Mouse (Mus musculus) T-cell, adult 2 months (primary cell): ENCODE data around the gene Hprt.
"Not testable (repeated sequence)": the region's sequence is repeated elsewhere in the genome, so short reads cannot be mapped to it uniquely, and the experiment has no call there.

ENCODE experiments used
- DNase-seq: peaks from one replicate; pipeline ENCODE4 v3.0.0; 2022; ENCODE audit warnings: low spot score

Gene Hprt

DNA sequence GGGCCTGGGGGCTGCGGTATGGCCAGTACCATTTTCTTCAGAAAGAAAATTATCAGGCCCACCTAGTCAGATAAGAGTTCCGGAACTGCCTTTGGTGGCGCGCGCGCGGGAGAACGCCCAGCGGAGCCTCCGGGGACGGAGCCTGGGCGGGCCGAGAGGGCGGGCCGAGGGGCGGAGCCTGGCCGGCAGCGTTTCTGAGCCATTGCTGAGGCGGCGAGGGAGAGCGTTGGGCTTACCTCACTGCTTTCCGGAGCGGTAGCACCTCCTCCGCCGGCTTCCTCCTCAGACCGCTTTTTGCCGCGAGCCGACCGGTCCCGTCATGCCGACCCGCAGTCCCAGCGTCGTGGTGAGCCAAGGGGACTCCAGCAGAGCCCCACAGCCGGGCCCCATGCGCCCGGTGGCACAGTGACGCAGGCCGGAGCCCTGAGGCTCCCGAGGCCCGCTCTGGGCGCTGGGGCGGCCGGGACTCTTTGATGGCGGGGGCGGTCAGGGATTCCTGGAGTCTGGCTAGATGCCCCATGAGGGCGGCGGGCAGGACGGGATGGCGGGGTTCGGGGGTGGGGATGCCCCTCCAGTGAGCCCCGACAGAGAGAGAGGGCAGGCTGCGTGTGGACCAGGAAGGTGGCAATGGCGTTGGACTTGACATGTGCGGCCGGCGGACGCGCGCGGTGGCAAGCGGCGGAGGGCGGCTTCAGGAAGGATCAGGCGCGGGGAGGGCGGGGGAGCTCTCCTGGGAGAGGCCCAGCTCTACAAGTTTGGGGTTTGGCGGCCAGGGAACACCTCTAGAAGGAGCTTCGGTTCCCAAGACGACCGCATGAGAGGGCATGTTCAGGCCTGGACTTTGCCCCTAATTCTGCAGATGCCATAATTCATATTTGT is at the start of gene Hprt:
Hprt (plus strand) TSS at position 233 of the 879 bp plus-strand sequence.
- DNase-seq = peak; percentile 89

GRCm38 (mm10) chrX:52945509-52945908 is 42.4 kb upstream of the Hprt start:
- DNase-seq = no peak

GRCm38 (mm10) chrX:52949713-52950112 is 38.2 kb upstream of the Hprt start:
- DNase-seq = peak; percentile 18

DNA sequence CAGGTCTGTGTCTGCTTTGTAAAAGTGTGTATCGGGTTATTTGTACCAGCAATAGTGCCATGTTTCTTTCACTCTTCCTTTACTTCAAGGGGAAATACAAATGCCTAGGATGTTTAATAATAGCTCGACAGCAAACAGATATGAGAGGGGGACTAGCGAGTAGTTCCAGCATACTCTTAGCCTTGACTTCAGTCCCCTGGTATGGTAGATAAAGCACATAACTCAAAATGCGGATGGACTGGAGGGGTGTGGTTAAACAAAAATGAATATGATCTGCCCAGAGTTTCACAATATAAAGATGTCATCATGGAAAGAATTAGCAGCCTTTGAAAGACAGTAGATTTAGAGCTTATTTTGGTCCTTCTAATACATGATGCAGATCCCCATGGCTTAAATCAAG is 31.0 kb upstream of the Hprt start:
- DNase-seq = no peak

- no peak for DNase-seq
Measured at GRCm38 (mm10) chrX:52961559-52962110, 26.3 kb upstream of the Hprt start.

DNA sequence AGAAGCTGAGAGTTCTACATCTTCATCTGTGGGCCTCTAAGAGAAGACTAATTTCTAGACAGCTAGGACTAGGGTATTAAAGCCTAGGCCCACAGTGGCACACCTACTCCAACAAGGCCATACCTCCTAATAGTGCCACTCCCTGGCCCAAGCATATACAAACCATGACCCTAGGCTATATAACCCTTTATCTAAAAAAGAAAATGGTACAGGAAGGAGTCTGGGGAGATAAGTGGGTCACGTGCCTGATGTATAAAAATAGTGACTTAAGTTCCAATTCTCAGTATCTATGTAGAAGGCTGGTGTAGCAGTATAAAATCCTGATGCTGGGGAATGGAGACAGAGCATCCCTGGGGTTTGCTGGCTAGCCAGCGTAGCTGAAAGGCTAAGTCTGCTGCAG is 22.8 kb upstream of the Hprt start:
- DNase-seq = no peak

- no peak for DNase-seq
Measured at GRCm38 (mm10) chrX:52971211-52972006, 16.5 kb upstream of the Hprt start.

- DNase-seq = no peak
Measured at GRCm38 (mm10) chrX:52972129-52972528, 15.8 kb upstream of the Hprt start.

GRCm38 (mm10) chrX:52972680-52973079 is 15.3 kb upstream of the Hprt start:
- no peak for DNase-seq

GRCm38 (mm10) chrX:52978576-52978975 is 9.4 kb upstream of the Hprt start:
- no peak for DNase-seq

- no peak for DNase-seq
Measured at GRCm38 (mm10) chrX:52981378-52981777, 6.6 kb upstream of the Hprt start.

DNA sequence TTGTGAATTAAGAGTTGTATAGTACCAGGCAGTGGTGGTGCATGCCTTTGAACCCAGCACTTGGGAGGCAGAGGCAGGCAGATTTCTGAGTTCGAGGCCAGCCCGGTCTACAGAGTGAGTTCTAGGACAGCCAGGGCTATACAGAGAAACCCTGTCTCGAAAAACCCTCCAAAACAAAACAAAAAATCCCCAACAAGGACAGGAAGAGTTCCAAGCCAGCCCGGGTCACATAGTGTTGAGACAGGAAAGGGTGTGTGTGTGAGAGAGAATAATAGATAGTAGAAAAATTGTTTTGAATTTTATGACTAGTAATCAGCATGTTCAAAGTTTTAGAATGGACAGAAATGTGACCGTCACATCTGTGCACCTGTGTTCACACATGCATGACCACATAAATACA is 6.8 kb downstream of the Hprt start:
- not testable (repeated sequence) for DNase-seq

DNA sequence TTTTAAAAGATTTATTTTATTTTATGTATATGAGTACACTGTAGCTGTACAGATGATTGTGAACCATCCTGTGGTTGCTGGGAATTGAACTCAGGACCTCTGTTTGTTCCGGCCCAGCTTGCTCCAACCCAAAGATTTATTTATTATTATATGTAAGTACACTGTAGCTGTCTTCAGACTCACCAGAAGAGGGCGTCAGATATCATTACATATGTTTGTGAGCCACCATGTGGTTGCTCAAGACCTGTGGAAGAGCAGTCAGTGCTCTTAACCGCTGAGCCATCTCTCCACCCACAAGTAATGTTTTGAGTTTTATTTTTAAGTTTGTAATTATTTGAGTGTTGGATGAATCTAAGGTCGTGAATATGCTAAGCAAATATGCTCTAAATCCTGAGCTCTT is 16.9 kb downstream of the Hprt start:
- DNase-seq = peak; percentile 16

GRCm38 (mm10) chrX:53006062-53006461 is 18.1 kb downstream of the Hprt start:
- DNase-seq = peak; percentile 29

DNA sequence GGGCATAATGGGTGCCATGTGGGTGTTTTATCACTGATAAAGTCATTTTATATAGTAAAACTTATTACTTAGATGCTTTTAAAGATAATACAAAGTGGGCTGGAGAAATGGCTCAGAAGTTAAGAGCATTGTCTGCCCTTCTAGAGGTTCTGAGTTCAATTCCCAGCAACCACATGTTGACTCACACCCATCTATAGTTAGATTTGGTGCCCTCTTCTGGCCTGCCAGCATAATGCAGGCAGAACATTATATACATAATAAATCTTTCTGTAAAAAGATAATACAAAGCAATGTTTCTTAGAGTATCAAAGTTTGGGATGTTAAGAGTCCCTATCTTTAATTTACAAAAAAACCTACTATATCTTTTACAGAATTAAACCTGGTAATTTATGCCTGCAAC is 27.6 kb downstream of the Hprt start:
- DNase-seq = no peak

- DNase-seq = no peak
Measured at GRCm38 (mm10) chrX:53023021-53023420, 35.1 kb downstream of the Hprt start.

GRCm38 (mm10) chrX:53024268-53024667 is 36.3 kb downstream of the Hprt start:
- DNase-seq = not testable (repeated sequence)

GRCm38 (mm10) chrX:53025471-53026223 is 37.7 kb downstream of the Hprt start:
- DNase-seq = no peak

DNA sequence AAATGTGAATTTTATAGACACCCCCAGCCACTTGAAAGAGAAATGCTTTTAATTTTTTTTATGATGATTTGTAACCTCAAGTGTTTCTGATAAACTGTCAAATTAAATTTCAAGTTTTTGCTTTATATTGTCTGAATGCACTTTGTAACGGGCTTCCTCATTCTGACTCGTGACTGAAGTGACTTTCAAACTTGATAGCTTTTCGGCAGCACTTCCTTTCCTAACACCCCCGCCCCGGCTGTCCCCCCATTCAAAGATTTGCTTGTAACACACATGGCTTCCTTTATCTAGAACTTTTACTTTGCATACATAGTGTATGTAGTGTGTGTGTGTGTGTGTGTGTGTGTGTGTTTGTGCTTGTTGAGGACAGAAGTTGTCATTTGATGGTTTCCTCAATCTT is 41.6 kb downstream of the Hprt start:
- DNase-seq = no peak

DNA sequence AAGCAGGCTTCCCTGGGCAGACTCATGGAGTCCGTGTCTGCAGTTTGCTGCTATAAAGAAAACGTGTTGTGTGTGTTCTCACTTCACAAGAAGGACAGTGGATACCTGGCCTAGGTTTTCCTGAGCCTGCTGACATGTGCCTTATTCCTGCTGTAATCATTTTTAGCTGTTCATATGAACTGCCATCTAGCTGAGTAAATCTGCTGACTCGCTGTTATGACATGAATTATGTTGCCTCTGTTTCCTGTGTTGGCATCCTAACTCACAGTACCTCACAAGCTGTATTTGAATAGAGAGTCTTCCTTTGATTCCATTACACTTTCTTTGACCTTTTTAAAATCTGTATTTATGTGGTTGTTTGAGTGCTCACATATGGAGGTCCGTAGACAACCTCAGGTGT is 50.3 kb downstream of the Hprt start:
- no peak for DNase-seq

GRCm38 (mm10) chrX:53039651-53040050 is 51.7 kb downstream of the Hprt start:
- DNase-seq = no peak

- no peak for DNase-seq
Measured at GRCm38 (mm10) chrX:53040138-53040537, 52.2 kb downstream of the Hprt start.
